Mouse (Mus musculus): ENCODE results near the gene Ptprm.

DNA sequence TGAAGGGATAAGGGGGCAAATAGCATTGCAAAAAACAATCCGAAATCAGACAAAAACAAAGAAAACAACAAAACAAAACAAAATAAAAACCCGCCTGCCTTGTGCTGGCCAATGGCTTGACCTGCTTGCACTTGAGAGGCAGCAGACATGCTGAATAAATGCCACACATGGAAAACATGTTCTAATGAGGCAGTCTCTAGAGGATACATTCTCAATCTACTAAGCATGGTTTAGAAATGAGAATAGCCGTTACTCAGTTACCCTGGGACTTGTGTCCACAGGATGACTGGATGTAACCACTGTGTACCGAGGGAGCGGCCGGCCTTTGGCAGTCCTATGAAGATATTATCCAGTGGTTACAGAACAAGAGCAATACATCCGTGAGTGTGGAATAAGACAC lies 33.9 kb upstream of the Ptprm start:
- TF ChIP-seq CTCF (IDR thresholded peaks at IDR 0.05; ENCODE audit: low read depth) (no peak), EP300 (IDR thresholded peaks at IDR 0.05; ENCODE audit: low read depth) (no peak)

Measured in liver, embryonic 14.5 days (tissue).